ENCODE assay signal across 16 mouse cellular contexts in genomic region chr7:24574224-24574796, GRCm38 (mm10). TPM values are rescaled to one million over a fixed set of nuclear protein-coding genes. Genes with fewer than 3 reads are reported as not detected.
A peak's percentile ranks its signal among the peaks of the same experiment; 100 is the strongest.
DNase-seq lines count a peak whose midpoint lies in the region; ATAC-seq and TF ChIP-seq lines count a peak whose summit lies in the region.
"Had no signal": no experiment of that assay in that cellular context is flagged by ENCODE, and none has a peak within 500 bp of the region (broad histone marks: within the 10 kb centered on the region; RNA-seq: fewer than 3 reads in every experiment).

No protein-coding gene starts in this region.

- H3K4me3 ChIP-seq in intestine, postnatal 0 days (ENCODE audit: low read depth, low read length): no peak overlapping the region
- H3K4me3 ChIP-seq in hindbrain, embryonic 16.5 days (ENCODE audit: low read length): no peak overlapping the region
- H3K4me3 ChIP-seq: heart, adult 2 months; limb, embryonic 10.5 days; myocyte had no signal

- H3K9me3 ChIP-seq in intestine, postnatal 0 days (ENCODE audit: control insufficient read depth): no peaks in the 10 kb centered on the region
- no peaks in the 10 kb centered on the region for H3K9me3 ChIP-seq in hindbrain, embryonic 16.5 days (ENCODE audit: control insufficient read depth, low read length)
- H3K9me3 ChIP-seq: G1E; limb, embryonic 10.5 days; megakaryocyte, embryonic 14.5 days had no signal

- ATAC-seq in intestine, postnatal 0 days: peak; percentile 54; the same call in 1 of the 2 replicates
- ATAC-seq in hindbrain, embryonic 16.5 days: no peak

- H3K27ac ChIP-seq in intestine, postnatal 0 days (ENCODE audit: low read depth, low read length): no peak overlapping the region
- no peak overlapping the region for H3K27ac ChIP-seq in hindbrain, embryonic 16.5 days (ENCODE audit: low read depth, low read length)
- H3K27ac ChIP-seq: heart, adult 2 months; limb, embryonic 10.5 days had no signal

- DNase-seq in adrenal gland, postnatal 14 days: peak; percentile 40
- DNase-seq in adrenal gland, postnatal 25 days: no peak
- DNase-seq in 3T3-L1 (ENCODE audit: low read depth, low spot score): peak; percentile 49
- DNase-seq in kidney, postnatal 25 days: peak; percentile 73 to 91
- no peak for DNase-seq in testis, postnatal 14 days (ENCODE audit: low spot score)
- DNase-seq in right cerebral cortex, adult 2 months (ENCODE audit: low spot score in 2 of 2): no peak
- DNase-seq: cerebellum, adult 11 months; heart, adult 2 months had no signal

- H3K36me3 ChIP-seq in intestine, postnatal 0 days (ENCODE audit: control insufficient read depth, insufficient read depth): peaks cover 20% of the 10 kb centered on the region
- H3K36me3 ChIP-seq in hindbrain, embryonic 16.5 days (ENCODE audit: control insufficient read depth, insufficient read depth, low read length): peaks cover 7% of the 10 kb centered on the region; the same call in 1 of the 2 replicates

- 57% methylated on average over 12 of the region's 12 CpGs for WGBS in intestine, postnatal 0 days
- WGBS in hindbrain, embryonic 16.5 days: 63% methylated on average over 12 of the region's 12 CpGs

- H3K4me1 ChIP-seq in intestine, postnatal 0 days (replicated peaks; ENCODE audit: control insufficient read depth, insufficient read depth, low read length): no peaks in the 10 kb centered on the region
- no peaks in the 10 kb centered on the region for H3K4me1 ChIP-seq in hindbrain, embryonic 16.5 days (ENCODE audit: control insufficient read depth, insufficient read depth, low read depth, low read length)

- H3K9ac ChIP-seq in intestine, postnatal 0 days (ENCODE audit: low read depth, low read length): no peak overlapping the region
- no peak overlapping the region for H3K9ac ChIP-seq in hindbrain, embryonic 16.5 days (ENCODE audit: low read depth, low read length)

- no peak overlapping the region for H3K4me2 ChIP-seq in intestine, postnatal 0 days (replicated peaks; ENCODE audit: low read depth)
- no peak overlapping the region for H3K4me2 ChIP-seq in hindbrain, embryonic 16.5 days (ENCODE audit: low read length)

- TF ChIP-seq CTCF in intestine, postnatal 0 days (IDR thresholded peaks at IDR 0.05; ENCODE audit: low read depth): no peak

- no peaks in the 10 kb centered on the region for H3K27me3 ChIP-seq in intestine, postnatal 0 days (replicated peaks; ENCODE audit: control insufficient read depth, insufficient read depth, low read length)
- no peaks in the 10 kb centered on the region for H3K27me3 ChIP-seq in hindbrain, embryonic 16.5 days (replicated peaks; ENCODE audit: control insufficient read depth, insufficient read depth, low read length)

RNA-seq across cellular contexts. Expression of gene Ethe1, which starts 13.0 kb away (rescaled TPM):
- total RNA-seq in adrenal gland, postnatal 14 days (2021): 21.3 and 24.9 TPM in 2 replicates
- total RNA-seq in adrenal gland, postnatal 25 days (2021): 26.0 and 38.2 TPM in 2 replicates
- 17.9 and 25.4 TPM in 2 replicates for polyA plus RNA-seq in intestine, postnatal 0 days (2015; fragmentation: Nextera tagmentation; extraction: Ambion mirVana)
- polyA plus RNA-seq in hindbrain, embryonic 16.5 days (2015; fragmentation: Nextera tagmentation; extraction: Ambion mirVana): 29.1 and 30.9 TPM in 2 replicates

RNA-seq across cellular contexts. Expression of gene Zfp575, which starts 13.1 kb away (rescaled TPM):
- 0.48 and 0.94 TPM in 2 replicates for total RNA-seq in adrenal gland, postnatal 14 days (2021)
- total RNA-seq in adrenal gland, postnatal 25 days (2021): 0.39 TPM in 1 of 2 replicates, not detected in the other
- polyA plus RNA-seq in intestine, postnatal 0 days (2015; fragmentation: Nextera tagmentation; extraction: Ambion mirVana): 2.1 and 2.2 TPM in 2 replicates
- 17.1 and 17.7 TPM in 2 replicates for polyA plus RNA-seq in hindbrain, embryonic 16.5 days (2015; fragmentation: Nextera tagmentation; extraction: Ambion mirVana)
- total RNA-seq: hematopoietic stem cell, adult 5-6 weeks had no signal
- polyA plus RNA-seq: G1E had no signal

RNA-seq across cellular contexts. Expression of gene Xrcc1, which starts 28.2 kb away (rescaled TPM):
- 38.5 and 47.0 TPM in 2 replicates for total RNA-seq in adrenal gland, postnatal 14 days (2021)
- total RNA-seq in adrenal gland, postnatal 25 days (2021): 38.0 and 51.2 TPM in 2 replicates
- 24.5 and 26.6 TPM in 2 replicates for polyA plus RNA-seq in intestine, postnatal 0 days (2015; fragmentation: Nextera tagmentation; extraction: Ambion mirVana)
- polyA plus RNA-seq in hindbrain, embryonic 16.5 days (2015; fragmentation: Nextera tagmentation; extraction: Ambion mirVana): 63.8 and 74.3 TPM in 2 replicates

RNA-seq across cellular contexts. Expression of gene Pinlyp, which starts 28.4 kb away (rescaled TPM):
- not detected in 2 replicates for total RNA-seq in adrenal gland, postnatal 14 days (2021)
- not detected in 2 replicates for total RNA-seq in adrenal gland, postnatal 25 days (2021)
- polyA plus RNA-seq in intestine, postnatal 0 days (2015; fragmentation: Nextera tagmentation; extraction: Ambion mirVana): not detected in 2 replicates
- not detected in 2 replicates for polyA plus RNA-seq in hindbrain, embryonic 16.5 days (2015; fragmentation: Nextera tagmentation; extraction: Ambion mirVana)
- total RNA-seq: adrenal gland, postnatal 4 days; G1E; heart, adult 2 months; hematopoietic stem cell, adult 5-6 weeks had no signal
- polyA plus RNA-seq: G1E; heart, adult 2 months; limb, embryonic 10.5 days had no signal

RNA-seq across cellular contexts. Expression of gene Phldb3, which starts 36.3 kb away (rescaled TPM):
- 3.2 and 4.3 TPM in 2 replicates for total RNA-seq in adrenal gland, postnatal 14 days (2021)
- 7.1 and 7.4 TPM in 2 replicates for total RNA-seq in adrenal gland, postnatal 25 days (2021)
- 0.65 and 0.85 TPM in 2 replicates for polyA plus RNA-seq in intestine, postnatal 0 days (2015; fragmentation: Nextera tagmentation; extraction: Ambion mirVana)
- polyA plus RNA-seq in hindbrain, embryonic 16.5 days (2015; fragmentation: Nextera tagmentation; extraction: Ambion mirVana): not detected in 2 replicates

Comparison
In these comparisons a context has a peak if more than half of its experiments do, and no peak if none do; other contexts are left out.
1. DNase-seq: peak in adrenal gland, postnatal 14 days (single experiment), 3T3-L1 (single experiment) and kidney, postnatal 25 days (2 of 2); none in adrenal gland, postnatal 25 days (single experiment), testis, postnatal 14 days (single experiment) and right cerebral cortex, adult 2 months (0 of 2).